Mouse (Mus musculus): ENCODE measurements around the gene Gm20388. TPM values are rescaled to one million over a fixed set of nuclear protein-coding genes. Genes with fewer than 3 reads are reported as not detected.

Gene Gm20388
- polyA plus RNA-seq, 1 experiment: 0.36 TPM

DNA sequence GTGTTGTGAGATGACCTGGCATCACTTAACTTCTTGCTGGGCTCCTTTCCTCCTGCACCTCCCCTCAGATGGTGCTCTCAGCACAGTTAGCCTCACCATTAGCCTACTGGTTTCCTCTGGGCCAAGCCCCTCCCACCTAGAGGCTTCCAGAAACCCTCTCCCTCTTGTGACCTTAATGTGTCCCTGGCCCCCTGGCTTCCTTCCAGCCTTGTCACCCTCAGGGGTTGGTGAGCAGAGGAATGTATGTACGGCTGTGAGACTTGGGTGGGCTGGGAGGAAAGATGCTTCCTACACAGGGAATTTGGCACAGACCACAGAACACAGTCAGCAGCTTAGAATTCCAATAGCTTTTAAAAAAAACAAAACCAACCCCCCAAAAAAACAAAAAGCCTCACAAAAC, 1970.2 kb downstream of the Gm20388 start:
- Histone ChIP-seq H3K36me3 (ENCODE audit: control insufficient read depth) (peaks cover 72% of the 10 kb centered on the region), H3K9me3 (ENCODE audit: control insufficient read depth, low read length) (no peaks in the 10 kb centered on the region), H3K4me3 (replicated peaks) (no peak overlapping the region), H3K27me3 (ENCODE audit: control insufficient read depth) (no peaks in the 10 kb centered on the region), H3K4me1 (ENCODE audit: control insufficient read depth) (peaks cover 17% of the 10 kb centered on the region)
- TF ChIP-seq TAL1 (IDR thresholded peaks at IDR 0.05; ENCODE audit: low read length): no peak
- no peak for TF ChIP-seq GATA1 (IDR thresholded peaks at IDR 0.05; ENCODE audit: low read length)

DNA sequence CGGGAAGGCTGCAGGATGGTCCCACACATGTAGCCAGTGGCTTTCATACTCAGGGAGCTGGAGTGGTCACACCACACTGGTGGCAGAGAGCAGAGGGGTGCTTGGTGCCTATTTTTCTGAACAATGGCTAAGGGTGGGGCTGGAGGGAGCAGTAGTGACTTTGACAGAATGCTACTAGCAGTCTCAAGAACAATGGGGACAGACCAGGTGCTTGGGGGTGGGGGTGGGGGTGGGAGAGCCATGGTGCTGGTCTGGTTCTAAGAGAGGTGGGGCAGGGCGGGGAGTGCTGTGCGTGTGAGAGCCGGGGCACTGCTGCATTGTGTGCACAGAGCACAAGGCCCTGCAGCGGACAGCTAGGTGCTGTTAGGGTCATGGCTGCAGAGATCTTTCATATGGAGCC, 1971.3 kb downstream of the Gm20388 start:
- H3K9me3 ChIP-seq (ENCODE audit: control insufficient read depth, low read length): no peaks in the 10 kb centered on the region
- peaks cover 16% of the 10 kb centered on the region for H3K4me1 ChIP-seq (ENCODE audit: control insufficient read depth)
- H3K27me3 ChIP-seq (ENCODE audit: control insufficient read depth): no peaks in the 10 kb centered on the region
- no peak overlapping the region for H3K4me3 ChIP-seq (replicated peaks)
- TF ChIP-seq GATA1 (IDR thresholded peaks at IDR 0.05; ENCODE audit: low read length) (no peak), TAL1 (IDR thresholded peaks at IDR 0.05; ENCODE audit: low read length) (no peak)
- H3K36me3 ChIP-seq (ENCODE audit: control insufficient read depth): peaks cover 83% of the 10 kb centered on the region

DNA sequence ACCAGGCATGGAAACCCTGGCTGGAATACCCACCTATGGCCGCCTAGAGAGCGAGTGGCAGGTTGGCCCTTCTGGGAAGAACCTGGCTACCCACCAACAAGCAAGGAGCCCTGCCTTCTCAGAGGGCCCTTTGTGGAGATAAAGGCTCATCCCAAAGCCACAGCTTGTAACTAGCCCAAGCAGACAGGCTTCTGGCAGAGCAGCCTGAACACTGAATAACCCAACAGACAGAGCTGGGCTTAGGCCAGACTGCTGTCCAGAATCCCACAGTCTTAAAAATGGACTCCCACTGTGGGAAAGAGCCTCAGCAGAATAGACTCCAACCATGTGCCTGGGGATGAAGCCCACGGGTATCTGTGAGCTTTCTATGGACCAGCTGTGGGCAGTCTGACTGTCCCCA, 1973.5 kb downstream of the Gm20388 start:
- H3K9me3 ChIP-seq (ENCODE audit: control insufficient read depth, low read length): no peaks in the 10 kb centered on the region
- no peak for TF ChIP-seq TAL1 (IDR thresholded peaks at IDR 0.05; ENCODE audit: low read length)
- H3K27me3 ChIP-seq (ENCODE audit: control insufficient read depth): no peaks in the 10 kb centered on the region
- no peak overlapping the region for H3K4me3 ChIP-seq (replicated peaks)
- peaks cover 100% of the 10 kb centered on the region for H3K36me3 ChIP-seq (ENCODE audit: control insufficient read depth)
- H3K4me1 ChIP-seq (ENCODE audit: control insufficient read depth): peaks cover 16% of the 10 kb centered on the region

DNA sequence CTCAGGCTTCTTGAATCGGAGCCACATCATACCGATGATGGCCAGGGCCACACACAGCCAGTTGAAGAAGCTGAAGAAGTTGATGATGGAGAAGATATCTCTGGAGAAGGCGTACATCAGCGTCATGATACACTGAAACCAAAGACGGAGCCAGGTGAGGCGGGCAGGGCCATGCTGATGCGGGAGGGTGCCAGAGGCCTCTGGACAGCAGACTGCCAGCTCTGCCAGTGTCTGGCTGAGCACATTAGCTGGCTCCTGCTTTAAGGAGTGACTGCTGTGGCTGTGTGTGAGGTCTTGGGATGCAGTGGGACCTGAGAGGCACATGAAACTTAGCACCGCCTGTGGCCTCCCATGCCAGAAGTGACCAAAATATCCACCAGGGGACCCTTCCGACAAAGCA, 1974.4 kb downstream of the Gm20388 start:
- Histone ChIP-seq H3K4me1 (ENCODE audit: control insufficient read depth) (peaks cover 24% of the 10 kb centered on the region), H3K9me3 (ENCODE audit: control insufficient read depth, low read length) (no peaks in the 10 kb centered on the region), H3K4me3 (replicated peaks) (no peak overlapping the region), H3K27me3 (ENCODE audit: control insufficient read depth) (no peaks in the 10 kb centered on the region), H3K36me3 (ENCODE audit: control insufficient read depth) (peaks cover 100% of the 10 kb centered on the region)
- no peak for TF ChIP-seq TAL1 (IDR thresholded peaks at IDR 0.05; ENCODE audit: low read length)

DNA sequence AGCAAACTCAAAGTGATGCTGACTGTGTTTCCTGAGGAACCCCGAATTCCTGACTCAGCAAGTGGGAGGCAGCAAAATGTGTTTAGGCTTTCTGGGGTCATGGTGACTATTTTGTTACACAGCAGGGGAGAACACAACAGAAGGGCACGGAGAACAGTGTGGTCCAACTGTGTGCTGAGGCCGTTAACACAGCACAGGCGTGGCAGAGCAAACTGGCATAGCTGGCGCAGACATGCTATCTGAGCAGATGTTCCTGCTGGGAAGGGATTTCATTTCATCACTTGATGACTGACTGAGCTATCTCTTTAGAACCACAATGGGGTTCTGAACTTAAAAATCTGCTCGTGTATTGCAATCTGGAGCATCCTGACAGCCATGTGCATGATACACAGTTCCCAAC, 1974.8 kb downstream of the Gm20388 start:
- Histone ChIP-seq H3K4me3 (replicated peaks) (no peak overlapping the region), H3K9me3 (ENCODE audit: control insufficient read depth, low read length) (no peaks in the 10 kb centered on the region), H3K4me1 (ENCODE audit: control insufficient read depth) (peaks cover 25% of the 10 kb centered on the region), H3K27me3 (ENCODE audit: control insufficient read depth) (no peaks in the 10 kb centered on the region), H3K36me3 (ENCODE audit: control insufficient read depth) (peaks cover 100% of the 10 kb centered on the region)
- TF ChIP-seq GATA1 (IDR thresholded peaks at IDR 0.05; ENCODE audit: low read length): no peak
- TF ChIP-seq TAL1 (IDR thresholded peaks at IDR 0.05; ENCODE audit: low read length): no peak

DNA sequence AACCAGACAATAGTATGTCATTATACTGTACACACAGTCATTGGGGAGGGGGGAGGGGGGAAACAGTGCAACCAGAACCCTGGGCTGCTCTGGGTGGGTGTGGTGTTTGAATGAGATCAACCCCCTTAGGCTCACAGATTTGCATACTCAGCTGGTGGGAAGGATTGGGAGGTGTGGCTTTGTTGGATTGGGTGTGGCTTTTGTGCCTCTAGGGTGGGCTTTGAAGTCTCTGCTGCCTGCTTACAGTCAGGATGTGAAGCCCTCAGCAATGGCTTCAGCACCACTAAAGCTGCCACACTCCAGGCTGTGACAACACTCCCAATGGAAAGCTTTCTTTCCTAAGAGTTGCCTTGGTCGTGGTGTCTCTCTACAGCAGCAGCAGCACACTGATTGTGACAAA, 1976.9 kb downstream of the Gm20388 start:
- Histone ChIP-seq H3K36me3 (ENCODE audit: control insufficient read depth) (peaks cover 100% of the 10 kb centered on the region), H3K4me3 (replicated peaks) (no peak overlapping the region), H3K27me3 (ENCODE audit: control insufficient read depth) (no peaks in the 10 kb centered on the region), H3K4me1 (ENCODE audit: control insufficient read depth) (peaks cover 18% of the 10 kb centered on the region), H3K9me3 (ENCODE audit: control insufficient read depth, low read length) (no peaks in the 10 kb centered on the region)
- no peak for TF ChIP-seq TAL1 (IDR thresholded peaks at IDR 0.05; ENCODE audit: low read length)
- TF ChIP-seq GATA1 (IDR thresholded peaks at IDR 0.05; ENCODE audit: low read length): no peak

DNA sequence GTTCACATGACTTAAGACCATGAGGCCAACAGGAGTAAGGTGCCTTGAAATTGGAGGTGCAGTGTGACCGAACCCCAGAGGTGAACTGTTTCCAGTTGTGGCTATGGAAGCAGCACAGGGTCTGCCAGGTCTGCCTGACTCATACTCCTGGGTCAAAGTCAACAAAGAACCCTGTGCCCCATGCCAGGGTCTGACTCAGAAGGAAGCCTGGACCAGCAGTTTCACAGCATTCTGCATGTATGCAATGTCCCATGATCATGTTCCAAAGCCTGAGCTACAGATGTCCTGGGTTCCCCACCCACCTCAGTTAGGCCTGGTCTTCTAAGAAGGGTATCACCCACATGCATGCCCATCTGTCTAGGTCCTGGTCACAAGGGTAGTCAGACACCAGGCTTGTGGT, 1978.7 kb downstream of the Gm20388 start:
- H3K9me3 ChIP-seq (ENCODE audit: control insufficient read depth, low read length): no peaks in the 10 kb centered on the region
- no peak for TF ChIP-seq TAL1 (IDR thresholded peaks at IDR 0.05; ENCODE audit: low read length)
- TF ChIP-seq GATA1 (IDR thresholded peaks at IDR 0.05; ENCODE audit: low read length): no peak
- peaks cover 25% of the 10 kb centered on the region for H3K4me1 ChIP-seq (ENCODE audit: control insufficient read depth)
- peaks cover 100% of the 10 kb centered on the region for H3K36me3 ChIP-seq (ENCODE audit: control insufficient read depth)
- H3K4me3 ChIP-seq (replicated peaks): no peak overlapping the region
- H3K27me3 ChIP-seq (ENCODE audit: control insufficient read depth): no peaks in the 10 kb centered on the region

DNA sequence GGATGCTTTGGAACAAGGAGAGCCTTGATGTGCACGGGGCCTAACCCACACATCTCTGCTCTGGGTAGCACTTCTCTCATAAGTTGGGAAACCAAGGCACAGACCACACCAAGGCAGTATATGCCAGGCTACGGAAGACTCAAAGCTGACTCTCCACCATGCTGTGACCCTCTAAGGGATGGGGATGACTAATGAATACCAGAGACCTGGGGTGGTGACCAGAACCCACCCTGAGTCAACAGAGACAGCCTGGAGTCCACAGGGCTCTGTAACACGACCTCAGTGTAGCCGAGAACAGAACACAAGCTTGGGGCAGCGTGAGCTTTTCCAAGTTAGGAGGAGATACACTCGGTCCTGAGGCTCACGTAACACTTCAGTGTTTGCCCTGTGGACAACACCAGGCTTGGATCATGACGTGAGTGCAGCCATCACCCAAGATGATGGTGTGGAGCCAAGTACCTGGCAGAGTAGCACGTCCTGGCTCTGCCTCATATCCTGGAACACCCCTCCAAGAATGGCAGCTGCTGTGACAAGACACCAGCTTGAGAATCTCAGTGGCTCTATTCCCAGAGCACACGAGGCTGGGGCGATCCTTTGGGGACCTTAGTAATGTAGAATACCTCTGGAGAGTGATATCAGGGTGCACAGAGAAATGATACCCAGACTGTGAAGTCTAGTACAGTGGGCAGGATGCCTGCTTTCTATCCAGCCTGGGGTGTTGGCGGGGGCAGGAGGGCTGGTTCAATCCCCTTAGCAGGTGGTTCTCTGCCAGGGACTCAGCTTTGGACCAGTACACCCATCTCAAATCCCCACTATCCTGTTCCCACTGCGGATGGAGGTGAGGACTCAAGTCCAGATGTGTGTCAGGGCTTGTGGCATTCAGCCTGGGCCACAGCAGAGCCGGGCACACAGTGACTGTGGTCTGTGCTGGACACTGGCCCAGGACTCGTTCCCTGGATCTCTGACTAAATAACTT, 1979.5 kb downstream of the Gm20388 start:
- Histone ChIP-seq H3K27me3 (ENCODE audit: control insufficient read depth) (no peaks in the 10 kb centered on the region), H3K9me3 (ENCODE audit: control insufficient read depth, low read length) (no peaks in the 10 kb centered on the region), H3K4me1 (ENCODE audit: control insufficient read depth) (peaks cover 31% of the 10 kb centered on the region), H3K4me3 (replicated peaks) (no peak overlapping the region), H3K36me3 (ENCODE audit: control insufficient read depth) (peaks cover 100% of the 10 kb centered on the region)
- TF ChIP-seq TAL1 (IDR thresholded peaks at IDR 0.05; ENCODE audit: low read length): no peak
- no peak for TF ChIP-seq GATA1 (IDR thresholded peaks at IDR 0.05; ENCODE audit: low read length)

DNA sequence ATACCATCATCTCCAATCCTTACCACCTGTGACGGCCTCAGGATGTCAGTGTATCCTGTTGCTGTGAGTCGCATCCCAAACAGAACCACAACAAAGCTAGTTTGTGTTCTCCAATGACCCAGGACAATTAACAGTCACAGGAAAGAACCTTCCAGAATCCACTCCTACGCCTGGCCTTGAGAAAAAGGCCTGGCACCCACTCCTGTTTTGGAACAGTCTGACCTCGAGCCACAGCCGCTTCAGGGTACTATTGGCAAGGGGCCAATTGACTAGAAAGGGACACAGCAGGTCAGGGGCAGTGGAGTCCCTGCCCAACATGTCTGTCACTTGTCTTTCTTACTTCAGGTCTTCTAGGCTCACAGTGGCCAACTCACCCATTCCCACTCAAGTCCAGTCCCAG, 1982.2 kb downstream of the Gm20388 start:
- H3K4me3 ChIP-seq (replicated peaks): no peak overlapping the region
- peaks cover 59% of the 10 kb centered on the region for H3K4me1 ChIP-seq (ENCODE audit: control insufficient read depth)
- peaks cover 100% of the 10 kb centered on the region for H3K36me3 ChIP-seq (ENCODE audit: control insufficient read depth)
- H3K27me3 ChIP-seq (ENCODE audit: control insufficient read depth): no peaks in the 10 kb centered on the region
- TF ChIP-seq TAL1 (IDR thresholded peaks at IDR 0.05; ENCODE audit: low read length) (no peak), GATA1 (IDR thresholded peaks at IDR 0.05; ENCODE audit: low read length) (no peak)
- no peaks in the 10 kb centered on the region for H3K9me3 ChIP-seq (ENCODE audit: control insufficient read depth, low read length)

Measured in erythroblast, embryonic 14.5 days (primary cell).